Mouse (Mus musculus) heart, embryonic 16.5 days (tissue): ENCODE measurements around the gene Zmym2. TPM values are rescaled to one million over a fixed set of nuclear protein-coding genes. Genes with fewer than 3 reads are reported as not detected.

Experiments
- ATAC-seq: fragments of 200-750 bp; cut with Nextera tagmentation; replicated peaks from 2 replicates; pipeline ENCODE4 v1.8.0; 2017; ENCODE audit warnings: moderate number of reproducible peaks; ENCODE audit not compliant: insufficient read depth, low FRiP score; ENCODE audit errors: extremely low read depth
- H3K27ac ChIP-seq: fragments of 300-500 bp; sonication (generic); 2 replicates; pipeline ENCODE4 v1.5.1; 2014; ENCODE audit warnings: mild to moderate bottlenecking, low read length, control low read depth, moderate library complexity
- H3K27me3 ChIP-seq: fragments of 300-500 bp; sonication (generic); 2 replicates; pipeline ENCODE4 v1.6.1; 2014; ENCODE audit warnings: low read length, mixed read lengths; ENCODE audit not compliant: control insufficient read depth, insufficient read depth
- H3K36me3 ChIP-seq: fragments of 300-500 bp; sonication (generic); 2 replicates; pipeline ENCODE4 v1.6.1; 2014; ENCODE audit not compliant: control insufficient read depth, insufficient read depth
- H3K4me1 ChIP-seq: fragments of 300-500 bp; sonication (generic); 2 replicates; pipeline ENCODE4 v1.6.1; 2014; ENCODE audit warnings: low read length, mixed read lengths; ENCODE audit not compliant: control insufficient read depth, insufficient read depth
- H3K4me2 ChIP-seq: fragments of 300-500 bp; sonication (generic); 2 replicates; pipeline ENCODE4 v1.6.1; 2014; ENCODE audit warnings: low read depth, mild to moderate bottlenecking, control low read depth, low read length
- H3K4me3 ChIP-seq: fragments of 300-500 bp; sonication (generic); 2 replicates; pipeline ENCODE4 v1.5.1; 2014; ENCODE audit warnings: mild to moderate bottlenecking, control low read depth, low read length
- H3K9ac ChIP-seq: fragments of 300-500 bp; sonication (generic); 2 replicates; pipeline ENCODE4 v1.6.1; 2014; ENCODE audit warnings: low read length, control low read depth
- H3K9me3 ChIP-seq: fragments of 300-500 bp; sonication (generic); replicated peaks from 2 replicates; pipeline ENCODE4 v1.6.1; 2016; ENCODE audit warnings: low read length; ENCODE audit not compliant: control insufficient read depth
- WGBS: fragments of 180-500 bp; shearing (Covaris S2); extraction: QIAGEN DNeasy Blood & Tissue Kit; methylation state at CpG from one replicate; pipeline ENCODE4 v1.1.7; 2014; 5-methylcytosine and 5-hydroxymethylcytosine counted together
- polyA plus RNA-seq: library from polyadenylated mRNA; unstranded; fragments of >200 nt; fragmentation: Nextera tagmentation; extraction: Ambion mirVana; gene quantifications from 2 replicates; pipeline ENCODE4 v1.2.1, GENCODE M21; 2015

Gene Zmym2
- polyA plus RNA-seq, 1 experiment from 2014 or later, result 28.5 TPM

DNA sequence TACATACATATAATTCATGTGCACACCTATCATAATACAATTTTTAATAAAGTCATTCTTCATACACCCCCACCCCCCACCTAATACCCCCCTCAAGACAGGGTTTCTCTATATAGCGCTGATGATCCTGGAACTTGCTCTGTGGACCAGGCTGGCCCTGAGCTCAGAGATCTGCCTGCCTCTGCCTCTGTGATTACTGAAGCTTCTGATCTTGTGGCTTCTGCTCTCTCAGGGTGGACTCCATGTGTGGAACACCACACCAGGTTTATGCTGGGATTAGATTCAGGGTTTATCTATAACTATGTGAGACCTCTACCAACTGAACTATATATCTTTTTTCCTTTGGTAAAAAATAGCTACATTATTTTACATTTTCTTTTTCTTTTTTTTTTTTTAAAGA, 10.1 kb downstream of the Zmym2 start:
- Histone ChIP-seq H3K4me2 (no peak overlapping the region), H3K4me1 (0 out of 2 replicates have a peak, but pooled peaks cover 2% of the 10 kb centered on the region), H3K4me3 (no peak overlapping the region), H3K36me3 (peaks cover 13% of the 10 kb centered on the region; the same call in 1 of the 2 replicates), H3K27ac (no peak overlapping the region), H3K9ac (no peak overlapping the region), H3K27me3 (no peaks in the 10 kb centered on the region), H3K9me3 (no peaks in the 10 kb centered on the region)
- ATAC-seq, result no peak
- 94% methylated on average over 1 of the region's 1 CpGs for WGBS

DNA sequence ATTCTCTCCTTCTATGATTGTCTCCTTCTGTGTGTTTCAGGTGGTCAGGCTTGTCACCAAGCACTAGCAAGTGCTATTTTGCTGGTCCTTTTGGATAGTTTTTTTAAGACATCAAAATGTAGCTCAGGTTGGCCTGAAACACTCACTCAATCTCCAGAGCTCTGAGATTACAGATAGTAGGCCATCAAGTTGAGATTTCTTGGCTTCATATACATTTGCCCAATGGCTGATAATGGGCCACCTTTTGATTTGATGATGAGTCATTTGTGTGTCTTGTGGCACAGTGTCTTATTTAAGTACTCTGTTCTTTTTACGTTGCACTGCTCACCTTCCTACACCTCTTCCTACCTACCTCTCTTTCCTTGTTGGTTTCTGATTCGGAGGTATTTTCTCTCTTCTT, 11.0 kb downstream of the Zmym2 start:
- Histone ChIP-seq H3K9me3 (no peaks in the 10 kb centered on the region), H3K4me2 (no peak overlapping the region), H3K4me1 (0 out of 2 replicates have a peak, but pooled peaks cover 2% of the 10 kb centered on the region), H3K4me3 (no peak overlapping the region), H3K36me3 (peaks cover 12% of the 10 kb centered on the region), H3K27ac (no peak overlapping the region), H3K9ac (no peak overlapping the region), H3K27me3 (no peaks in the 10 kb centered on the region)
- WGBS, result 95% methylated on average over 2 of the region's 2 CpGs
- no peak for ATAC-seq

DNA sequence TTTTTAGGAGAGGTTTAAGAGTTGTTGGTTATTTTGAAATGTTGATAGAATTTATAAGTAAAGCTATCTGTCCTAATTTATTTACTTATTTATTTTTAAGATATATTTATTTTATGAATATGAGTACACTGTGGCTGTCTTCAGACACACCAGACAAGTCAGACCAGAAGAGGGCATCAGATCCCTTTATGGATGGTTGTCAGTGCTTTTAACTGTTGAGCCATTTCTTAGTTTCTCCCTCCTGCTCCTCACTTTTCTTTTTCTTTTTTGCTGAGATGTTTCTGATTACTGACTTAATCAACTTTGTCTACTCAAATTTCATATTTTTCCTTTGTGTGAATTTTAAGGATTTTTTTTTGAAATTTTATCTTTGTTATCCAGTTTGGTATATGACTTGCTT, 13.2 kb downstream of the Zmym2 start:
- no peaks in the 10 kb centered on the region; the same call in 1 of the 2 replicates for H3K4me1 ChIP-seq
- peaks cover 19% of the 10 kb centered on the region for H3K36me3 ChIP-seq
- H3K27ac ChIP-seq, result no peak overlapping the region
- H3K4me2 ChIP-seq, result no peak overlapping the region
- no peaks in the 10 kb centered on the region for H3K9me3 ChIP-seq
- ATAC-seq, result no peak
- no peak overlapping the region for H3K4me3 ChIP-seq
- H3K27me3 ChIP-seq, result no peaks in the 10 kb centered on the region
- no peak overlapping the region for H3K9ac ChIP-seq

DNA sequence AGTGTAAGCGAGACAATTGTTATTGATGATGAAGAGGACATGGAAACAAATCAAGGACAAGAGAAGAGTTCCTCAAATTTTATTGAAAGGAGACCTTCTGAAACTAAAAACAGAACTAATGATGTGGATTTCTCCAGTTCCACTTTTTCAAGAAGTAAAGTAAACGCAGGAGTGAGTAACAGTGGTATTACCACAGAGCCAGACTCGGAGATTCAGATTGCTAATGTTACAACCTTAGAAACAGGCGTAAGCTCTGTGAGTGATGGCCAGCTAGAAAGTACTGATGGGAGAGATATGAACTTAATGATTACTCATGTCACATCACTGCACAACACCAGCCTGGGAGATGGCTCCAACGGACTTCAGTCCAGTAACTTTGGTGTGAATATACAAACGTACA, 16.6 kb downstream of the Zmym2 start:
- no peak for ATAC-seq
- Histone ChIP-seq H3K9me3 (0 out of 2 replicates have a peak, but pooled peaks cover 2% of the 10 kb centered on the region), H3K4me2 (no peak overlapping the region), H3K4me3 (no peak overlapping the region), H3K36me3 (peaks cover 24% of the 10 kb centered on the region), H3K27ac (no peak overlapping the region), H3K9ac (no peak overlapping the region), H3K27me3 (no peaks in the 10 kb centered on the region), H3K4me1 (peaks cover 4% of the 10 kb centered on the region; the same call in 1 of the 2 replicates)
- 87% methylated on average over 6 of the region's 6 CpGs for WGBS

DNA sequence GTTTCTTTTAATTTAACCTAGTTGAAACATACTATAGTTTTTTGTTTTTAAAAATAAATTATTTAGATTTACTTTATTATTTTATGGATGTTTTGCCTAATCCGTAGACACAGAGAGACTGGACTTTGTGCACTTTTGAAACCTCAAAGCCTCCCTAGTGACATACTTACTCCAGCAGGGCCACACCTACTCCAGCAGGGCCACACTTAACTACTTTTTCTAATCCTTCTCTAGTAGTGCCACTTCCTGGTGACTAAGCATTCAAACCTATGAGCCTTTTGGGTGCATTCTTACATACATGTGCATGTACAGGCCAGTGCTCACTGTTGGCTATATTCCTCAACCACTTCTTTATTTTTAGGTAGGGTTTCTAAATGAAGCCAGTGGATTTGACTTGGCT, 19.2 kb downstream of the Zmym2 start:
- H3K27me3 ChIP-seq, result no peaks in the 10 kb centered on the region
- 96% methylated on average over 1 of the region's 1 CpGs for WGBS
- H3K9me3 ChIP-seq, result 0 out of 2 replicates have a peak, but pooled peaks cover 2% of the 10 kb centered on the region
- peaks cover 4% of the 10 kb centered on the region; the same call in 1 of the 2 replicates for H3K4me1 ChIP-seq
- H3K36me3 ChIP-seq, result peaks cover 24% of the 10 kb centered on the region
- no peak overlapping the region for H3K4me2 ChIP-seq
- H3K27ac ChIP-seq, result no peak overlapping the region
- no peak overlapping the region for H3K4me3 ChIP-seq
- no peak overlapping the region for H3K9ac ChIP-seq
- no peak for ATAC-seq

DNA sequence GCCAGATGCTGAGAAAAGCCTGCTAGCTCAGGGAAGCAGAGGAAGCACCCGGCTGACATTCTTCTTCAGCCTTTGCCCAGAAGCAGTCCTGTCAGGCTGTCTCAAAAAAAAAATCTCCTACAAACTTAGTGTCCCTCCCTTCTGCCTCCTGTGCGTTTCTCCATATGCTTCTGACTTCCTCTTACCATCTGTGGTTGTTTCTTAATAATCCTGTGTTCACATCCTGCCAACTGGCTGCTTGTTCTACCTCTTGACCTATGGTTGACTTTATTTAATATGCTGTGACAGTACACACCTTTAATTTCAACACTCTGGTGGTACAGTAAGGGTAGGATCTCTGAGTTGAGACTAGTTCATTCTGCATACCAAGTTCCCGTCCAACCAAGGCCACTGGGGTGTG, 32.1 kb downstream of the Zmym2 start:
- Histone ChIP-seq H3K4me1 (no peaks in the 10 kb centered on the region), H3K36me3 (peaks cover 13% of the 10 kb centered on the region), H3K4me3 (no peak overlapping the region), H3K9ac (no peak overlapping the region), H3K4me2 (no peak overlapping the region), H3K9me3 (no peaks in the 10 kb centered on the region), H3K27ac (no peak overlapping the region), H3K27me3 (no peaks in the 10 kb centered on the region)
- WGBS, result 68% methylated on average over 3 of the region's 3 CpGs
- ATAC-seq, result no peak

DNA sequence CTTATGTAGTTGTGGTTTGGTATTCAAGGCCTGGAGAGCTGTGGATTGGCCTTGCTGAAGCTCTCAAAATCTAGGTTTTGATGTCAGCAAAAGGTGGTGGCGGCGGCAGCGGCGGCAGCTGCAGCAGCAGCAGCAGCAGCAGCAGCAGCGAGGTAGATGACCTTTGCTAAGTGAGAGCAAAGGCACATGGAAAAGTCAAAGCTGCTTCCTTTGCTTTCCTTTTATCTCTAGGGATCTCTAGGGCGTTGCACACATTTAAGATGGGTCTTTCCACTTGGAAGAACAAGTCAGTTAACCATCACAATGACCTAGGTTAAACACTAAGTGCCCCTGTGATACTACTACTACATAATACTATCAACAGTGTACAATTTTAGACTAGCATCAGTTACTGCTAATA, 49.0 kb downstream of the Zmym2 start:
- H3K4me2 ChIP-seq, result no peak overlapping the region
- WGBS, result 88% methylated on average over 6 of the region's 6 CpGs
- H3K36me3 ChIP-seq, result peaks cover 21% of the 10 kb centered on the region
- no peaks in the 10 kb centered on the region for H3K27me3 ChIP-seq
- no peaks in the 10 kb centered on the region for H3K4me1 ChIP-seq
- H3K27ac ChIP-seq, result no peak overlapping the region
- no peaks in the 10 kb centered on the region for H3K9me3 ChIP-seq
- ATAC-seq, result no peak
- no peak overlapping the region for H3K9ac ChIP-seq
- no peak overlapping the region for H3K4me3 ChIP-seq

DNA sequence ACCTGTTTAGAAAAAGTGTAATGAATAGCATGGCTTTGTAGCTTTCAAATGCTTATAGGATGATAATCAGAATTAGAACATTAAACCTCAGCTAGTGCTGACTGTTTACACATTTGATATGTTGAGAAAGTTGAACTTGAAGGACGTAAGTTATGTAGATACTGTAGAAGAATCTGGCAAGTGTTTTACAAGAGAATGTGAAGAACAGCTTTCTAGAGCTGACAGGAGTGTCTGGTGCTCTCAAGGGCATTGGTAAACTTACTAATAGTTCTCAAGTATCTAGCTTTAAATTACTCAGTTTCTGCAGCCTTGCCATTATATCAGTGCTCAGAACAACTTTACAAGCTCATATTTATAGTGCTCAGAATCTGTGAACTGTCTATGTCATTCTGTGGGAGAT, 53.5 kb downstream of the Zmym2 start:
- Histone ChIP-seq H3K4me3 (no peak overlapping the region), H3K36me3 (peaks cover 32% of the 10 kb centered on the region), H3K27me3 (no peaks in the 10 kb centered on the region), H3K9me3 (no peaks in the 10 kb centered on the region), H3K27ac (no peak overlapping the region), H3K4me1 (no peaks in the 10 kb centered on the region), H3K4me2 (no peak overlapping the region), H3K9ac (no peak overlapping the region)
- no peak for ATAC-seq
- 70% methylated on average over 1 of the region's 1 CpGs for WGBS

DNA sequence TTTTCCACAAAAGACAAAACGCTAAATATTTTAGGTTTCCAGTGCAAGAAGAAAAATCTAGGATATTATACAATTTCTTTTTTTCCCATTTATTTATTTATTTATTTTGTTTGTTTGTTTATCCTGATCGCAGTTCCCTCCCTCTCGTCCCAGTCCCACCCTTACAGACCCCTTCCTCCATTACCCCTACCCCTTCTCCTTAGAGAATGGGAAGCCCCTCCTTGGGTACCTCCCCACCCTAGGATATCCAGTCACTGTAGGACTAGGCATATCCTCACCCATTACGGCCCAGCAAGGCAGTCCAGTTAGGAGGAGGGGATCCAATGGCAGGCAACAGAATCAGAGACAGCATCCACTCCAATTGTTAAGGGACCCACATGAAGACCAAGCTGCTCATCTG, 66.5 kb downstream of the Zmym2 start:
- Histone ChIP-seq H3K9ac (no peak overlapping the region), H3K9me3 (no peaks in the 10 kb centered on the region), H3K27ac (no peak overlapping the region), H3K4me3 (no peak overlapping the region), H3K27me3 (no peaks in the 10 kb centered on the region), H3K4me2 (no peak overlapping the region), H3K4me1 (no peaks in the 10 kb centered on the region), H3K36me3 (peaks cover 40% of the 10 kb centered on the region)
- 88% methylated on average over 4 of the region's 4 CpGs for WGBS
- no peak for ATAC-seq

DNA sequence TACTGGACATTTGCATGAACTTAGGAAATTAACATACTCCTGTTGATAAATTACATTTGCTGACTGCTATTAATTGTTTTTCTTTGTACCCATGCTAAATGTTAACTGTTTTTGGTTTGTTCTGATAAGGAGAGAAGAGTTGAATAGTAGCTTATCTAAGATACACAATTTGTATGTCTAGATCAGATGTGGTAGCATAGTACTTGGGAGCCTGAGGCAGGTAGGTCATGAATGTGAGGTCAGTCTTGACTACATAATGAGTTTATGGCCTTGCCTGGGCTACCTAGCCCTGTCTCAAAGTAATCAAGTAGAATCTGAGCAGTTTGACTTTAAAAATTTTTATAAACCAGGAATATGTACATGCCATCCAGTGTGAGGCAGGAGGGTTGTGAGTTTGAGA, 67.9 kb downstream of the Zmym2 start:
- Histone ChIP-seq H3K4me1 (no peaks in the 10 kb centered on the region), H3K9me3 (no peaks in the 10 kb centered on the region), H3K4me3 (no peak overlapping the region), H3K9ac (no peak overlapping the region), H3K27me3 (no peaks in the 10 kb centered on the region), H3K27ac (no peak overlapping the region), H3K4me2 (no peak overlapping the region), H3K36me3 (peaks cover 29% of the 10 kb centered on the region)
- no peak for ATAC-seq
